Mouse (Mus musculus) CD8-positive naive resting alpha-beta T cell, adult 2 months (primary cell): Measurements from ENCODE around the gene Fan1.
A peak's percentile ranks its signal among the peaks of the same experiment; 100 is the strongest.

Experiments
- DNase-seq, 2 experiments: peaks; one replicate each; pipeline ENCODE4 v3.0.0; 2022; ENCODE audit warnings: low read depth in 2 of 2, low spot score in 2 of 2

Gene Fan1

DNA sequence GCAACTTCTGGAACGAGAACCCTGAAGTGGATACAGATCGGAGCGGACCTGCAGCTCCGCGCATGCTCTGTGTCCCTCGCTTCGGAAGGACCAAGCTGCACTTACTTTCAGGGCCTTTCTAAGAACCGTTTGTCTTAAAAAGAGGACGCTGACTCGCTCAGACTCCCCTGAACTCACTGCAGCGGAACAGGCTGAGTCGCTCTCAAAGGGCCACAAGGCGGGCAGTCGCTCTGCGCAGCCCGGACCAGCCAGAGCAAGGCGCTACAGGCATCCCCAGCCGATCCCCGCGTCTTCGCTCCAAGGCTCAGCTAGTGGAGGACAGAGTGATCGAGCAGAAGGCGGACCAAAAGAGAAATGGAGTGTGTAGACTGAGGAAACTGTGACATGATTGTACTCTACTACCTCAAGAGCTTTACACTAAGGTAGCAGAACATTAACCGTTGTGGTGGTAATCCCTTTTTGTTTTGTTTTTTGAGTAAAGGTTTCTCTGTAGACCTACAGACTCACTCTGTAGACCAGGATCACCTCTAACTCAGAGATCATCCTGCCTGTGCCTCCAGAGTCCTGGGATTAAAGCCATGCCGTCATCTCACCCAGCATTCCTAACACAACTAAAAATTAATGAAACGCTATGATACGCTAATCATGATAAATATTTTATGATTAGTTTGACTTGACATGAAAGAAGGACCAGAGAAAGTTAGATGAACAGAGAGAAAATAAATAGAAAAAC is at the start of gene Fan1:
Gene Fan1, minus strand, starts transcription at position 266 of the 733 bp plus-strand sequence.
- peak; percentile 86 to 96 for DNase-seq

DNA sequence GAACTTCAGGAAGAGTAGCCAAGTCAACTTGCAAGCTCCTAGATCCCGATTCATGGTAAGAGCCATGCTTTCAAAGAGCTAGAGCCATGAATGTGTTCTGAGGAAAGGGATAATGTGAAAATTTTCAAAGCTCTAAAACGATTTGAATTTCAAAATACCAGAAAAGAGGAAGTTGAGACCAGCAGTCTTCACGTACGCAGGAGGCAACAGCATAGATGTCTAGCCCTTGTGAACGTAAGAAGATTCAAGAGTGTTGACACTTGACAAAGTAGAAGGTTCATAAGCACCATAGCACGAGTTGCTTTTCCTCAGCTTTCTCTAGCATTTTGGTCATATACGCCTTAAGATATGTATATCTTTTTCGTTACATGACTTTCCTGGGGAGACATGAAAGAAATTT is 30.1 kb upstream of the Fan1 start:
- no peak for DNase-seq

DNA sequence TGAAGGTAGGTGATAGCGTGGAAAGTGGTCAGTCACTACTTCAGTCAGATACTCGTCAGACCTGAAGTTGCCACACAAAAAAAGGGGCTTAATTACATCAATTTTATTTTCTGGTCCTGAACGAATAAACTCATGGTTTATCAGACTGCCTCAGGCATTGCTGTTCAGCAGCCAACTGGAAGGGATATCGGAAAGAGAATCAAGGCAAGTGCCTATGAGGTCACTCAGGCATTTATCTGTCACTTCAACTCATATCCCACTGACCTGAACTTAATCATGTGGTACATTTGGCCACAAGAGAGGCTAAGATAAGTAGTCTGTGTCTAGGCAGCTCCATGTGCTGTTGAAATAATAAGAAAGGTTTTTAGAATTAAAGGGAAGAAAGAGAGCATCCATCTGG is 28.6 kb upstream of the Fan1 start:
- no peak for DNase-seq

DNA sequence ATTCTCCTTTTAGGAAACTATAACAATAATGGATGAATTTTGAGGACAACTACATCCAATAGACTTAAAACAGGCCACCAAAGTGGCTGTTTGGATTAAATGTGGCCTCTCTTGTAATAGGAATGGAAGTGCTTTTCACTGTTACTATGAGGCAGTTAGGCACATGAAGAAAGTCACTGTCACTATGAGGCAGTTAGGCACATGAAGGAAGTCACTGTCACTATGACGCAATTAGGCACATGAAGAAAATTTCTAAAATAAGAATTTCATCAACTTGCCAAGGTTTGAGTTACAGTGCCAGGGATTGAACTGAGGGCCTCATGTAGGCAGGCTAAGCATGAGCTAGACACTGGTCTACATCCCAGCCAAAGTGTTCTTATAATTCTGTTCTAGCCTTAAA is 26.8 kb upstream of the Fan1 start:
- no peak for DNase-seq

DNA sequence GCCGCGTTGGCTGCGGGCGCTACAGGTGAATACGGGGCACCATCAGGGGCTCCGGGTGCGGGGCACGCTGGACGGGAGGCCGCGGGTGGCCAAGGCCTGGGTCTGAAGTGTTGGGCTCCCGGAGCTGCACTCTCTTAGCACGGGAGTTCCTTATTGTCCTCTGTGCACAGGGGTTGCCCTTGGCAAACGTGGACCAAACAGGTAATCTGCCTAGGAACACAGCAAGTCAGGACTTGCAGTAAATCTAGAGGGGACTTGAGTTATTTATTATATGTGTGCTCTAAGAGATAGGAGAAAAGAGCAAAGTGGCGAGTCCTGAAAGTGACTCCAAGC is 18.9 kb upstream of the Fan1 start:
- no peak for DNase-seq

DNA sequence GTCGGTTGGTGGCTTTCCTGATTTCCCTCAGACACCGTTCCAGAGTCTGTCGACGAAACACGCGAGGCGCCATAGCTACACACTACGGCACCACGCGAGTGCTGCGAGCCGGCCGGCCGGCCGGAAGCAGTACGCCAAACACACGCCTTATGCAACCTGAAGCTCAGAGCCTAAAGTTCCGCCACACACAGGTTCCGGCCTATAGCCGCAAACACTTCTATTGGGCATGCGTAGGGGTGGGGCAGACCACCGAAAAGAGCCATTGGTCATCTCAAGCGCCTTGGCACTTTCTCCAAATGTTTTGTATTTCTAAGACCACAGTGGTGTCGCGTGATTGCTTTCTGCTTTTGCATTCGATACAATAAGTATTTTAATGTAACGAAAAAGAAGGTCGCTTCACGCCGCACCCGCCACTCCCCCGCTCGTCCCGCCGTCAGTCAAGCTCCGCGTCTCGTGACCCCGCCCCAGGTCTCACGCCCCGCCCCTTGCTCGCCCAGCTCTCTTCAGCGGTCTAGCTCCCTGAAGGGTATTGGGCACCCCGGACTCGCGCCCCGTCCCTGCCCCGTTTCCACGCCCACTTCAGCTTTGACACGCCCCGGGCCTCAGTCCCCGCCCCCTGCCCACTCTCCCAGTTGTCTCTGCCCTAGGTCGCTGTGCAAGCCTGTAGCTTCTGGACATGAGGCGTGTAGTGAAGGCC is 18.4 kb upstream of the Fan1 start, which contains the start of the genes Mphosph10 and Mcee:
Gene Mphosph10, minus strand, starts transcription at position 147 of the 697 bp plus-strand sequence.
Gene Mcee, plus strand, starts transcription at position 486 of the 697 bp plus-strand sequence.
- peak; percentile 96 to 99 for DNase-seq

DNA sequence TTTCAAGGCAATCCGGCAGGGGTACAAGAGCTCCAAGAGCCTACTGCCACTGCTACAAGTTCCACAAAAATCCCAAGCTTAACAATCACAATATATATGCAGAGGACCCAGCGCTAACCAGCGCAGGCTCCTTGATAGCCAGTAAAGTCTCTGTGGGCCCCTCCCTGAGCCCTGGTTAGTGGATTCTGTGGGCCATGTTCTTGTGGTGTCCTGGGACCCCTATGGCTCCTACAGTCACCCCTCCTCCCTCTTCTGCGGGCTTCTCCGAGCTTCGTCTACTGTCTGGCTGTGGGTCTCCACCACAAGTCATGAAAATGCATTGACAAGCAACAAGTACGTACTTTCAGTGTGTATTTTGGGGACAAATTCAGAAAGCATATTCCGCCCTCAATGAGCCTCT is 17.6 kb upstream of the Fan1 start:
- peak; percentile 9 to 15 for DNase-seq

DNA sequence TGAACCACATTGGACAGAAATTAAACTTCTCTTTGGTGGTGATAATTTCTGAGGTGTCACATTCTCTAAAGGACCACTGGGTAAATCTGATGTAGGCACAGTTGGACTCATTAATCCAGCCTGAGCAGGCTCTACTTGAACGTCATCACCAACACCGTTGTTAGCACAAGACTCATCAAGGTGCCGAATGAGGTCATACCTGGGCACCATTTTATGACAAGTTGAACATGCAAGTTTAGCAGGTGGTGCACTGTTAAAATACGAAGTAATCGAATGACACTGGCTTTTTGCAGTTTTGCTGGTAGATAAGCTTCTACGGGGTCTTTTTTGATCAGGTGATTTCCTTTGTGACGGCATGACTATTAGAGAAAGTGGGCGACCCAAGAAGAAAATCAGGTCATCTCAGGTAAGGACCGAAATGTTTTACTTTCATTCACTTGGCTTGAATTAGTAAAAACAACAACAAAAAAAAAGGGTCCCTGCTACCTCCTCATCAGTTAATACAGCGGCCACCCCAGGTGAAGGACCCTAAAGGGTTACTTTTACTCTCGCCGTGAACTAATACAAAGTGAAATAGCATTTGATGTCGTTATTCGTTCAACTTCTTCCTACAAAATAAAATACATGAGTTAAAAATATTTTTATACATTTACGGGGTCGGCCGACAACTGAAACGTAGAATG is 607 bp downstream of the Fan1 start:
- no peak for DNase-seq

DNA sequence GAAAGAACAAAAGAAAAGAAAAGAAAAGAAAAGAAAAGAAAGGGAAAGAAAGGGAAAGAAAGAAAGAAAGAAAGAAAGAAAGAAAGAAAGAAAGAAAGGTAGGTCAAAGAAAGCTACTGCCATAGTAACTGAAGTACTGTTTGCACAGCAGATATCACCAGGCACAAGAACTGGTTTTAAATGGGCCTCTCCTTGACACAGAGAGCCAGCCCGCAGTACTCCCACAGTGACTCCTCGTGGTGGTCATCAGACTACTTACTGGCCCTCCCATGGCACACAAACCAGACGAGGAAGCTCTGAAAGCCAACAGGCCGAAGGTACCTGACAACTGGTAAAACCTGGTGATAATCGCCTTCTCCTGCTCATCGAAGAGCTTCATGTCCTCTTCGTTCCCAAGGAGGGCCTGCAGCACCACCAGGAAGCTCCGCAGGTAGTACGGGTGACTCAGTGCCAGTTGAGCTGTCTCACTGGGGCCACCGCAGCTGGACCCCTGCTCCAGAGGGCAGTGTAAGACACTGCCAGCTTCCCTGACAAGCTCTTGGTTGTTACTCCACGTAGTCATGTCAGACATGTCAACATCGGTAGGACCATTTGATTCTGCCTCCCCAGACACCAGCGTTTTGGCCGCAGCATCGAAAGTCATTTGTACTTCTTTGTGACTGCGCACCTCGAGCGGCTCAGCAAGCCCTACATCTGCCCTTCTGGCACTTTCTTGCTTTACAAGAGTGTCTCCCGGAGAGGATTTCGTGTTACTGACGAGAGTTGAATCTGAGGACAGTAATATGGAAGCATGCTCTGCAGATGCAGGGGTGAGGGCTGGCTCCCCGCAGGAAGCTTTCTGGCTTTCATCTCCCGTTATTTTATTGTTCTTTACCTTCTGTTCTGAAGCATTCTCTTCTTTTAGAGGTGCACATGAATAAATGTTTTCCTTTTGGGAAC is 1.7 kb downstream of the Fan1 start:
- no peak for DNase-seq

DNA sequence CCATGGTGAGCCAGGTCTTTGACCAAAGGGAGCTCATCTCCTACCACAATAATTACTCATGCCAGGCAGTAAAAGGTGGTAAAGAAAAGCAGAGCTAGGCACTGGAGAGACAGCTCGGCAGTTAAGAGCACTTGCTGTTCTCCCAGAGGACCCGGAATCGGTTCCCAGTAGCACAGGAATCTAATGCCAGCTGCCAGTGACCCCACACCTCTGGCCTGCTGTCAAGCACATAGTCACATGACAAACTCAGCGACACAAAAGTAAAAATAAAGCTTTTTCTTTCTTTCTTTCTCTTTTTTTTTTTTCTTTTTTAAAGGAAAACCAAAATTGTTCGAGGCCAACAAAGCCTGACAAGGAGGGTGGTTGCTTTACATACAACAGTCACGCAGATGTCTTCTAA is 4.1 kb downstream of the Fan1 start:
- DNase-seq: no peak

DNA sequence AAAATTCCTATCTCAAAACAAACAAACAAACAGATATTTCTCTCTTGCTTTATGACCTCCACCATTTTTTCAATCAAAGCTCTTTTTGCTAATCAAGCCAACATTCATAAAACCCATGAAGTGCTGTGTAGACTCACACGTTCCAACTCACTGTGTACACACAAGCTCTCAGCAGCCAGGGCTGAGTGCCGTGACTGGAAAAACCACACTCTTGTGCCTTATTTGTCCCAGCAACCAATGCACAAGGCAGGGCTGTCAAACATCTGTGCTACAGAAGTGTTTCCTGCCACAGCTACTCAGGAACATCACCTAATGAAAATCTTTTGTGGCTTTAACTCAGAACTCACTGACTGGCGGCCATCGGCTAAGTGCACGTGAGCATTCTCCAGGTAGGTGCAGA is 8.0 kb downstream of the Fan1 start:
- no peak for DNase-seq

DNA sequence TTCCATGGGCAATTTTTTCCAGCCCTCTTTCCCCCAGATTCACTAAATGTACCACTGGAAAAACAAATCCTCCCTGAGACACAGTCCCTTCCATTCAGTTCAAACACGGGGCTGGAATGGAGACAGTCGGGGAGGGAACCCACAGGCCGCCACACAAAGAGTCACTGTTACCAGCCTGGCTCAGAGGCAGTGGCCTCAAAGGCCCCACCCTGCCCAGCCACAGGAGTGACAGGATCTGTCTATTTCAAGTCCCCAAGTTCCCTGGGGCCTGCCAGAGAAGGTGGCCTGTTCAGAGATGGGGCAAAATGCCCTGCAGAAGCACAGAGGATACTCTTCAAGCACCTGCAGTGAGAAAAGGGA is 13.3 kb downstream of the Fan1 start:
- no peak for DNase-seq

DNA sequence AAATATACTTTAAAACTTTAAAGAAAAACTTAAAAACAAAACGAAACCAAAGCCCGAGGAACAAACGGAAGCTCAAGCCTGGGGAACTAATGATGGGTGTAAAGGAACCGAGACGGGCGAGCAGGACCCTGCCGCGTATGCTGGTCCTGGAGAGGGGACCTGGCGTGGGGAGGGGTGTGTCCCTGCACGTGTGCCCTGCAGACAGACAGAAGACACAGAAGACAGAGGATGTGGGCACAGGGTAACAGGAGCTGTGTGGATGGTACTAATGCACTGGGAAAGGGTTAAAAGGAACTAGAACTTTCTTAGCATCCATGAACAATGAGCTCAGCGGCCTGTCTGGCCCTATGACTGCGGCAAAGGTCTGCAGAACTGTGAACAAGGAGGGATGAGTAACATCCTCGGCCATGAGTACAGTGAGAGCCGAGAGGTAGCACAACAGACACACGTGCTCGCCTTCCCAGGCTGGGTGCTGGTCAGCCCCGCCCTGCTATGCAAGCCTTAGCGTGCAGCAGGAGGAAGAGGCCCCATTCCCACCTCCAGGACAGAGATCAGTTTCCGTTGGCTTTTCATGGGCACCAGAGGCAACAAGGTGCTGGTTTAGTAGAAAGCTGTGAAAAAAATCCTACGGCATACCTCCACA is 13.8 kb downstream of the Fan1 start:
- DNase-seq: no peak

DNA sequence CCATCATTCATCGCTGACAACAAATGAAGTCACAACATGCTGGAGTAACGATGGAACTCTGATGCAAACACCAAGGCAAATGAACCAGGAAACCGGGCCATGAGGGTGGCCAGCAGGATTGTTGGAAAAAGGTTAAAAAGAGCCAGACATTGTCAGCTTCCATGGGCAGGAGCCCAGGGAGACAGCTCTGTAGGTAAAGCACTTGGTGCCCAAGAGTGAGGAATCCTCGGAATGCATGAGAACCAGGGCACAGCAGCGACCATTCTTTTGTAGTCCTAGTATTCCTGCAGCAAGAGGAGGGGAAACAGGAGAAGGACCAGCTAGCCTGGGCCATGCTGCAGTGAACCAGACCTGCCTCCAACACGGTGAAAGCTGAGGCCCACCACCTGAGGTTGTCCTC is 15.2 kb downstream of the Fan1 start:
- no peak for DNase-seq

DNA sequence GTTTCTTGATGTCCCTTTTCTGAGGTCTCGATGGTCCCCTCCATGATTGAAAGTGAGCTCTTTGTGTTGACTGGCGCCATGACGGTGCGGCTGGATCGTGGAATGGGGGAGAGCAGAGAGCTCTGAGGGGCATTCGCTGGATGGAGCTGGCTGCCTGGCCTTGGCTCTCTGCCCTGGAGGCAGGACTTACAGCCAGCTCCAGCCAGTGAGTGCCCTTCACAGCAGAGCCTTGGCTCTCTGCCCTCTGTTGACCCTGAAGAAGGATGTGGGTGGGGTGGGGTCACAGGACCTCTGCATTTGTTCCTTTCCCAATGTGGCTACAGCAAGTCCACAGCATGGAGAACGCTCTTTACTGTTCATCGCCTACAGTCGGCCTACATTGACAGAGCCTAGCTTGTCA is 16.5 kb downstream of the Fan1 start:
- no peak for DNase-seq

DNA sequence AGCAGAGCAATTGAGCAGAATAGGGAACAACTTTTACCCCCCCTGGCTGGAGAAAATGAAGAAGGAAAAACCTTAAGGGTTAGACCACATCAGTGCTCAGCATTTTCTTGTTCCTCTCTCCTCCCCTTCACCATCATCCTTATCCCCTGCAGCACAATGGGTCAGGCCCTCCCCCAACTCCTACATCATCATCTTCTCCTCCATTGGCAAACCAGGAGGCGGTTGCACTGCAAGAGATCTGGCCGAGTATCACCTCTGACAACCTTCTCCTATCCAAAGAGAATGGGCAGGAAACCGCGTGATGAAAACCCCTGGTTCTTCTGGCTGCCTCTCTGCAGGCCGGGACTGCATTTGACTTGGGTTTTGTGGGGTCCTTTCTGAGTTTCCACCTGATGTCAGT is 17.2 kb downstream of the Fan1 start:
- DNase-seq: no peak

DNA sequence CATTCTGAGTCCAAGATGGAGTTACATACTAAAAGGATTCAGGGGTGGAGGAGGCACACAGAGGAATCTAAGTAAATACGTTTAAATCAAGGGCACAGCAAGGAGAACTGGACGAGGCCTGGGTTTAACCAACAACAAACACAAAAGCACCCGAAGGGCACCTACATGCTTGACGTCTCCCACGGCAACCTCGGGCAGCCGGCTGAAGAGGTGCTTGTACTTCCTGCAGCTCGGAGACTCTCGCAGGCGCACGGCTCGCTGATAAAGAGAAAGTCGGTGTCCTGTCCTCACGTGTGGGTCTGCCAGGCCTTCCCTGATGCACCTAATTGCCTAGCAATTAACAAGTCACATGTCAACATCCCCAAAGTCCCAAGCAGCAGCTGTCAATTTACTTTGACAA is 19.7 kb downstream of the Fan1 start:
- DNase-seq: no peak

DNA sequence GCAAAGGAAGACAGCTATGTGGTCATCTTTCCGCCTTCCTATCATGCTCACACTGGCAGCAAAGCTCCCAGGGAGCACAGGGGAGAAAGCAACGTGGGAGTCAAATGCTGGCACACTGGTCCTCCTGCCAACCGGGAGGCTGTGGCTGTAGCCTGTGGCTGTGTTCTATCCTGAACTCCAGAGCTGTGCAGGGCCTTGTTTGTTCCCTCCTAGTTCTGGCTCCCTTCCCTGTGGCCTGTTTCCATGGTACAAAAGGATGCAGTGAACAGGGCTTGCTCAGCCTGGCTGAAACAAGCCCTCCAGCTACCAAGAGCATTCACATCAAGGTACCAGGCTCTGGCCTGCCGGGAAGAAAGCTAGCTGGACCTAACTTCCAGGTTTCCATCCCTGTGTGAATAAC is 22.8 kb downstream of the Fan1 start:
- DNase-seq: no peak

DNA sequence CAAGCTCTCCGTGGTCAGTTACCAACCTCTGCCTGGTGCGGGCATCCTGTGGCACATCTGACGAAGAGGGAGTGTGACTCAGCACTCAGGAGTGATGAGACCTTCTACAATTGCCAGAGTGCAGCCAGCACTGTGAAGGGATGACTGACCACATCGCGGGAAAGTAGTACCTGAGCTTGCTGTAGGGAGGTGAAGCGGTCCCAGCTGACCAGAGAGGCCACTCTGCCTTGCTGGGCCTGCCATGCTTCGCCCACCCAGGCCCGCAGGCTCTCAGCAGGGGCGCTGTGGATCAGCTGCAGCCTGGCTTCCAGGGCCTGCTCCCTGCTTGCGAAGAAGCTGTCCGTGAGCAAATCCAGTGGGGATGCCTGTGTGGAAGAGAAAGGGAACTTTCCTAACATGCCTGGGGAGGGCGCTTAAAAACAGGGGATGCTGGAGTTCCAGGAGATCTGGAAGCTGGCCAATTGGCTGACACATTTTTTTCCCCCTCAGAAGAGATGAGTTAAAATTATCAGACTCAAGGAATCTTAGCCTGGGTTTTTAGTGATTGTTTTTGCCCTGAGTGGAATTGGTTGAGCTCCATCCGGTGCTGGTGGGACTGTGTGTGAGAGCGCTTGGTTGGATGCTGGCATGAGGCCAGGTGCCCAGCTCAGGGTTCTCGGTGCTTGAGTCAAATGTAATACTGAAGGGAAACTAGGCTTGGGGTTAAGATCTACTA is 24.6 kb downstream of the Fan1 start:
- no peak for DNase-seq

DNA sequence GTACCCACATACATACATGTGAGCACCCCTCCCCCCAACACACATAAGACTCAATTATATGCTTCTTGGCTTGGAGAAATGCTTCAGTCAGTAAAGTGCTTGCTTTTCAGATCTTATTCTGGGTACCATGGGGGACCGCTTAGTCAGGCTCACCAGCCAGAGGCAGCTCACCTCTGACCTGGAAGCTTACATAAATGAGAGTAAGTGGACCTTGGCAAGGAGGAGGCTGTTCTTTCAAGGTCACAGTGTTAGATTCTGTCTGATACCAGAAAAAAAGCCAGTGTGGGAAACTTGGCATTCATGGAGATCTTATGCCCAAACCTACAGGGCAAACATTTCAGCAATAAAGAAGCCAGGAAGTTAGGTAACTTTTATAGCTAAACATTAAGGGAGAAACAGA is 26.1 kb downstream of the Fan1 start:
- no peak for DNase-seq
